Mouse (Mus musculus) stomach, embryonic 15.5 days (tissue): ENCODE data around the gene Hcn4. TPM values are rescaled to one million over a fixed set of nuclear protein-coding genes. Genes with fewer than 3 reads are reported as not detected.

Source experiments
- ATAC-seq: fragments of 200-750 bp; cut with Nextera tagmentation; 2 replicates; pipeline ENCODE4 v1.8.0; 2017; ENCODE audit warnings: low read depth, moderate number of reproducible peaks, moderate TSS enrichment; ENCODE audit not compliant: insufficient read depth, low FRiP score
- H3K27ac ChIP-seq: fragments of 300-500 bp; sonication (generic); 2 replicates; pipeline ENCODE4 v1.5.1; 2015; ENCODE audit warnings: mild to moderate bottlenecking, inconsistent platforms
- H3K27me3 ChIP-seq: fragments of 300-500 bp; sonication (generic); replicated peaks from 2 replicates; pipeline ENCODE4 v1.6.1; 2015; ENCODE audit warnings: inconsistent platforms
- H3K36me3 ChIP-seq: fragments of 300-500 bp; sonication (generic); 2 replicates; pipeline ENCODE4 v1.6.1; 2015; ENCODE audit warnings: inconsistent platforms
- H3K4me1 ChIP-seq: fragments of 300-500 bp; sonication (generic); 2 replicates; pipeline ENCODE4 v1.6.1; 2015; ENCODE audit warnings: inconsistent platforms
- H3K4me2 ChIP-seq: fragments of 300-500 bp; sonication (generic); 2 replicates; pipeline ENCODE4 v1.6.1; 2015; ENCODE audit warnings: mild to moderate bottlenecking, inconsistent platforms
- H3K4me3 ChIP-seq: fragments of 300-500 bp; sonication (generic); replicated peaks from 2 replicates; pipeline ENCODE4 v1.5.1; 2015; ENCODE audit warnings: inconsistent platforms
- H3K9ac ChIP-seq: fragments of 300-500 bp; sonication (generic); 2 replicates; pipeline ENCODE4 v1.6.1; 2015; ENCODE audit warnings: inconsistent platforms
- H3K9me3 ChIP-seq: fragments of 300-500 bp; sonication (generic); 2 replicates; pipeline ENCODE4 v1.6.1; 2016; ENCODE audit warnings: inconsistent platforms
- WGBS: fragments of 180-500 bp; shearing (Covaris S2); methylation state at CpG from one replicate; pipeline ENCODE4 v1.1.7; 2015; 5-methylcytosine and 5-hydroxymethylcytosine counted together
- polyA plus RNA-seq: library from polyadenylated mRNA; unstranded; fragments of >200 nt; fragmentation: Nextera tagmentation; extraction: Ambion mirVana; gene quantifications from 2 replicates; pipeline ENCODE4 v1.2.1, GENCODE M21; 2015

The Hcn4 gene
- polyA plus RNA-seq, 1 experiment from 2014 or later, result 0.13 TPM

GRCm38 (mm10) chr9:58816458-58816857, 6.8 kb upstream of the Hcn4 start:
- no peak overlapping the region for H3K9ac ChIP-seq
- peaks cover 26% of the 10 kb centered on the region for H3K27me3 ChIP-seq
- no peak overlapping the region for H3K4me3 ChIP-seq
- H3K4me1 ChIP-seq, result no peaks in the 10 kb centered on the region
- no peak overlapping the region for H3K27ac ChIP-seq
- 48% methylated on average over 9 of the region's 9 CpGs for WGBS
- H3K9me3 ChIP-seq, result no peaks in the 10 kb centered on the region
- no peak for ATAC-seq
- H3K36me3 ChIP-seq, result no peaks in the 10 kb centered on the region
- no peak overlapping the region for H3K4me2 ChIP-seq

GRCm38 (mm10) chr9:58817676-58818075, 5.5 kb upstream of the Hcn4 start:
- no peaks in the 10 kb centered on the region for H3K9me3 ChIP-seq
- no peak for ATAC-seq
- no peaks in the 10 kb centered on the region for H3K36me3 ChIP-seq
- H3K27ac ChIP-seq, result no peak overlapping the region
- H3K4me1 ChIP-seq, result peaks cover 6% of the 10 kb centered on the region
- H3K27me3 ChIP-seq, result peaks cover 38% of the 10 kb centered on the region
- 40% methylated on average over 3 of the region's 3 CpGs for WGBS
- H3K4me2 ChIP-seq, result no peak overlapping the region
- no peak overlapping the region for H3K4me3 ChIP-seq
- H3K9ac ChIP-seq, result no peak overlapping the region

GRCm38 (mm10) chr9:58822431-58823091, 651 bp upstream of the Hcn4 start:
- WGBS, result under 1% methylated on average over 62 of the region's 62 CpGs
- Histone ChIP-seq H3K4me1 (peaks cover 16% of the 10 kb centered on the region), H3K9me3 (no peaks in the 10 kb centered on the region), H3K36me3 (no peaks in the 10 kb centered on the region), H3K27me3 (peaks cover 69% of the 10 kb centered on the region), H3K9ac (peak overlapping the region; percentile 17), H3K27ac (no peak overlapping the region), H3K4me3 (peak overlapping the region; percentile 71), H3K4me2 (peak overlapping the region; percentile 100)
- ATAC-seq, result peak; percentile 62

DNA sequence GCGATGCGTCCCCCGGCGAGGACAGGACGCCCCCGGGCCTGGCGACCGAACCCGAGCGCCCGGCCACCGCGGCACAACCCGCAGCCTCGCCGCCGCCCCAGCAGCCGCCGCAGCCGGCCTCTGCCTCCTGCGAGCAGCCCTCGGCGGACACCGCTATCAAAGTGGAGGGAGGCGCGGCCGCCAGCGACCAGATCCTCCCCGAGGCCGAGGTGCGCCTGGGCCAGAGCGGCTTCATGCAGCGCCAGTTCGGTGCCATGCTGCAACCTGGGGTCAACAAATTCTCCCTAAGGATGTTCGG, 655 bp downstream of the Hcn4 start:
- Histone ChIP-seq H3K27me3 (peaks cover 65% of the 10 kb centered on the region), H3K9me3 (no peaks in the 10 kb centered on the region), H3K4me1 (peaks cover 16% of the 10 kb centered on the region), H3K27ac (no peak overlapping the region), H3K36me3 (no peaks in the 10 kb centered on the region), H3K9ac (no peak overlapping the region), H3K4me2 (peak overlapping the region; percentile 100), H3K4me3 (peak overlapping the region; percentile 71)
- 3% methylated on average over 34 of the region's 35 CpGs for WGBS
- ATAC-seq, result no peak

GRCm38 (mm10) chr9:58829627-58830026, 6.4 kb downstream of the Hcn4 start:
- no peak overlapping the region for H3K9ac ChIP-seq
- no peak overlapping the region for H3K4me3 ChIP-seq
- H3K27ac ChIP-seq, result no peak overlapping the region
- no peaks in the 10 kb centered on the region for H3K36me3 ChIP-seq
- ATAC-seq, result no peak
- H3K9me3 ChIP-seq, result no peaks in the 10 kb centered on the region
- 63% methylated on average over 4 of the region's 4 CpGs for WGBS
- 0 out of 2 replicates have a peak, but pooled peaks cover 6% of the 10 kb centered on the region for H3K4me1 ChIP-seq
- H3K27me3 ChIP-seq, result peaks cover 14% of the 10 kb centered on the region; the same call in 1 of the 2 replicates
- no peak overlapping the region for H3K4me2 ChIP-seq

DNA sequence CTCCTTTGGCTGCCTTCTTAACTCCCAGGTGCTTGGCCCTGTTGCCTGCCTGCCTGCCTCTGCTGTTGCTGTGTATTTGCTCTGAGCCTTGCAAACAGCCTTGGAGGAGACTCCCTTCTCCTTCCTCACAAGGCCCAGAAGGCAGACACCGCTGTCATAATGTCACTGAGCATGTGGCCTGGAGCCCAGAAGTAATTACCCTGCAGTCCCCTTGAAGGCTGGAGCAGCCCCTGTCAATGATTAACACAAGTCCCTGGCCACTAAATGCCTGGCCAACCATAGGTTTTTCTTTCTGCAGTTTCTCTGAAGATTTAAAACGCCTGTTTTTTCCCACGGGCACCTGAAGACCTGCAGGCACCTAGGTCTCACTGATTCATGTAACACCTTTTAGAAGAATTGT, 9.7 kb downstream of the Hcn4 start:
- no peaks in the 10 kb centered on the region for H3K36me3 ChIP-seq
- H3K27ac ChIP-seq, result no peak overlapping the region
- no peak overlapping the region for H3K4me3 ChIP-seq
- no peaks in the 10 kb centered on the region for H3K9me3 ChIP-seq
- 0 out of 2 replicates have a peak, but pooled peaks cover 6% of the 10 kb centered on the region for H3K4me1 ChIP-seq
- ATAC-seq, result peak; percentile 50; the same call in 1 of the 2 replicates
- 53% methylated on average over 3 of the region's 3 CpGs for WGBS
- H3K4me2 ChIP-seq, result no peak overlapping the region
- H3K9ac ChIP-seq, result no peak overlapping the region
- H3K27me3 ChIP-seq, result no peaks in the 10 kb centered on the region

DNA sequence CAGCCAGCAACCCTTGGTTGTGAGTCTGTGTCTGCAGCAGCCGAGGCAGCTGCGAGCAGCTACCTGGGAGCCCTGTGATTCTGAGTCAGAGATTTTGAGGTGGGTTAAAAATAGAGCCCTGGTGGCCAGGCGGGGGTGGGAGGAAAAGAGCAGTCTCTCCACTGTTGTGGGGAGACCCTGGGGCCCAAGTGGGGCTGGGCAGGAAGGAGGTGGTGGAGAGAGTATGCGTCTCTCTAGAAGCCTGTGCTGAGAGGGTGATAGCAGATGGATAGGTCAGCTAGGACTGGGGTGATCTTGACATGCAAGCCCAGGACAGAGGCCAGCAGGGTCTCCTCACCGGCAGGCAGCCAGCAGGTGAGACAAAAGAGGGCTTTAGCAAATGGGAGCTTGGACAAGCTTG, 14.0 kb downstream of the Hcn4 start:
- no peak for ATAC-seq
- Histone ChIP-seq H3K4me2 (no peak overlapping the region), H3K4me1 (0 out of 2 replicates have a peak, but pooled peaks cover 4% of the 10 kb centered on the region), H3K27me3 (no peaks in the 10 kb centered on the region), H3K4me3 (no peak overlapping the region), H3K36me3 (no peaks in the 10 kb centered on the region), H3K9ac (no peak overlapping the region), H3K9me3 (no peaks in the 10 kb centered on the region), H3K27ac (no peak overlapping the region)
- WGBS, result 65% methylated on average over 5 of the region's 5 CpGs

DNA sequence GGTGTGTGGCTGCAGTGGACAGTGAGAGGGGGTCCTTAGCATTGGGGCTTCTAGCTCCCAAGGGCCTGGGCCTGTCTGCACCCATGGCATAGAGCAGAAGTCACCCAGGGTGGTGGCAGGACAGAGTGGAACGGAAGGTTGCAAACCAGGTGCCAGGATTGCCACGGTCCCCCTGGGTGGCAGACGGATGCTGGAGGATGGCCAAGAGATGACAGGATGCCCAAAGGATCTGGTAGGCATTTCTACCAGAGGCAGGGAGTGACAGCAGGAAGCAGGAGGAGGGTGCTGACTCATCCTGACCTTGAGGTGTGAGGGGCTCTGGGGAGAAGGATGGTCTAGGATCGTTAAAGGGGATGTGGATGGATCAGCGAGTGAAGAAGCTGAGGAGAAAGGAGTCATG, 15.3 kb downstream of the Hcn4 start:
- Histone ChIP-seq H3K9me3 (no peaks in the 10 kb centered on the region), H3K4me3 (no peak overlapping the region), H3K27ac (no peak overlapping the region), H3K27me3 (no peaks in the 10 kb centered on the region), H3K36me3 (no peaks in the 10 kb centered on the region), H3K4me2 (no peak overlapping the region), H3K4me1 (no peaks in the 10 kb centered on the region), H3K9ac (no peak overlapping the region)
- ATAC-seq, result no peak
- WGBS, result 72% methylated on average over 5 of the region's 5 CpGs

DNA sequence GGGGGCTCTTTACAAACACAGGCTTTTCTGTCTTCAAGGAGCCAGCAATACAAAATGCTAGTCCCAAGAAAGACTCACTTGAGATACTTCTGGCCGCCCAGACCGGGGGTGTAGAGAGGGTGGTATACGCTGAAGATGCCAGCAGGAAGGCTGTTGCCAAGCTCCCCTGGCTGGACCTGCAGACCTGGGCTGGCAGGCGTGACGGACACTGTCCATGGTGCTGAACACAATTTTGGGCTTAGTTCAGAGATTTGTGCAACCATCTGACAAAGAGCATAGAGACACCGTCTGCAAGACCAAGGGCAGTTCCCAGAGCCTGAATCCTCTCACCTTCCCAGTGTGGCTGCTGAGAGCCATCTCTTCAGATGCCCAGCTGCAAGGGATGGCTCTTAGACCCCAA, 18.4 kb downstream of the Hcn4 start:
- Histone ChIP-seq H3K27ac (no peak overlapping the region), H3K4me2 (no peak overlapping the region), H3K36me3 (no peaks in the 10 kb centered on the region), H3K9ac (no peak overlapping the region), H3K4me3 (no peak overlapping the region), H3K9me3 (no peaks in the 10 kb centered on the region), H3K27me3 (no peaks in the 10 kb centered on the region), H3K4me1 (no peaks in the 10 kb centered on the region)
- ATAC-seq, result no peak
- WGBS, result 21% methylated on average over 6 of the region's 6 CpGs

DNA sequence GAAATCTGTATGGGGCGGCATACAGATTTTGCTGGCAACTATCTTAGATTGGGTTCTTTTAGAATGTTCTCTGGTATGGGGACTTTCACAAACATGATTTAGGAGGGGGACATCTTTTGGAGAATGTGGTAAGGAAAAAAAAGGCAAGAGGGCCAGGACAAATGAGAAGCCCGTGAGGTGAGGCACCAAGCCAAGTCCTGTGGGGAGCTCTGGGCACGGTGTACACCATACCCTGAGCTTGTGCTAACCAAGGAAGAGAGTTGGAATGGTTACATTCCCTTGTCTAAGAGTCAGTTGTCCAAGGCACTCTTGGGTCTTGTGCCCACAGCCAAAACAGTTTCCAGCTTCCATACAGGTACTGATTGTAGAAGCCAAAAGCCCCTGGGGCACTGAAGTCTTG, 21.4 kb downstream of the Hcn4 start:
- no peaks in the 10 kb centered on the region for H3K27me3 ChIP-seq
- no peaks in the 10 kb centered on the region for H3K36me3 ChIP-seq
- WGBS, result 78% methylated on average over 3 of the region's 3 CpGs
- H3K27ac ChIP-seq, result no peak overlapping the region
- no peak for ATAC-seq
- H3K4me1 ChIP-seq, result no peaks in the 10 kb centered on the region
- H3K9ac ChIP-seq, result no peak overlapping the region
- H3K4me2 ChIP-seq, result no peak overlapping the region
- no peak overlapping the region for H3K4me3 ChIP-seq
- H3K9me3 ChIP-seq, result no peaks in the 10 kb centered on the region

DNA sequence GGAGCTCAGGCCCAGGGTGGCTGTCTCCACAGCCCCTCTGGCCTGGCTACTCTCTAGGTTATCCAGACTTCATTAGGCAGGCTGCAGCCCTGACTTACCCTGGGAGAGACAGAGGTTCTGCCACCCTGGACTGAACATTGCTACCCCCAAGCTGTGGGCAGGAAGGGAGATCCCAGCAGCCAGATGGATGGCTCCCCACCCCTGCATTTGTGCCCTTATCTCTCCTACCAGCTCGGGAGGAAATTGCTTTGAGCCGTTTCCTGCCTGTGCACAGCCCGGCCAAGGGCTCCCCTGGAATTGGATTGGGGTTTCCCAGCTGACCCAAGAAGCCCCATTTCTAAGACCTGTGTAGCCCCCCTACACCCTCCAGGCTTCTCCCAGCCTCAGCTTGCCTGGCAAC, 23.8 kb downstream of the Hcn4 start:
- no peak for ATAC-seq

GRCm38 (mm10) chr9:58847676-58848075, 24.5 kb downstream of the Hcn4 start:
- Histone ChIP-seq H3K27me3 (no peaks in the 10 kb centered on the region), H3K4me3 (no peak overlapping the region), H3K4me2 (no peak overlapping the region), H3K9me3 (no peaks in the 10 kb centered on the region), H3K27ac (no peak overlapping the region), H3K9ac (no peak overlapping the region), H3K4me1 (no peaks in the 10 kb centered on the region), H3K36me3 (no peaks in the 10 kb centered on the region)
- WGBS, result 68% methylated on average over 7 of the region's 7 CpGs
- no peak for ATAC-seq

More for the DNA sequence above, 23.8 kb downstream of the Hcn4 start:
- WGBS, result 27% methylated on average over 3 of the region's 3 CpGs
- Histone ChIP-seq H3K4me2 (no peak overlapping the region), H3K4me3 (no peak overlapping the region), H3K9ac (no peak overlapping the region), H3K27ac (no peak overlapping the region), H3K36me3 (no peaks in the 10 kb centered on the region), H3K27me3 (no peaks in the 10 kb centered on the region), H3K9me3 (no peaks in the 10 kb centered on the region), H3K4me1 (no peaks in the 10 kb centered on the region)
